Mouse (Mus musculus): ENCODE results near the gene Ppfia1. TPM values are rescaled to one million over a fixed set of nuclear protein-coding genes. Genes with fewer than 3 reads are reported as not detected.
A peak's percentile ranks its signal among the peaks of the same experiment; 100 is the strongest.

Gene Ppfia1
- total RNA-seq (2021) = 10 to 100 TPM; 28.3 to 33.4 TPM
- long read RNA-seq, experiment 1, partial matches to known transcripts = 1 of 44 reads
- long read RNA-seq, experiment 1, other reads (novel, unspliced or antisense) = 43 of 44 reads
- long read RNA-seq, experiment 2, partial matches to known transcripts = 2 of 34 reads
- long read RNA-seq, experiment 2, other reads (novel, unspliced or antisense) = 32 of 34 reads

DNA sequence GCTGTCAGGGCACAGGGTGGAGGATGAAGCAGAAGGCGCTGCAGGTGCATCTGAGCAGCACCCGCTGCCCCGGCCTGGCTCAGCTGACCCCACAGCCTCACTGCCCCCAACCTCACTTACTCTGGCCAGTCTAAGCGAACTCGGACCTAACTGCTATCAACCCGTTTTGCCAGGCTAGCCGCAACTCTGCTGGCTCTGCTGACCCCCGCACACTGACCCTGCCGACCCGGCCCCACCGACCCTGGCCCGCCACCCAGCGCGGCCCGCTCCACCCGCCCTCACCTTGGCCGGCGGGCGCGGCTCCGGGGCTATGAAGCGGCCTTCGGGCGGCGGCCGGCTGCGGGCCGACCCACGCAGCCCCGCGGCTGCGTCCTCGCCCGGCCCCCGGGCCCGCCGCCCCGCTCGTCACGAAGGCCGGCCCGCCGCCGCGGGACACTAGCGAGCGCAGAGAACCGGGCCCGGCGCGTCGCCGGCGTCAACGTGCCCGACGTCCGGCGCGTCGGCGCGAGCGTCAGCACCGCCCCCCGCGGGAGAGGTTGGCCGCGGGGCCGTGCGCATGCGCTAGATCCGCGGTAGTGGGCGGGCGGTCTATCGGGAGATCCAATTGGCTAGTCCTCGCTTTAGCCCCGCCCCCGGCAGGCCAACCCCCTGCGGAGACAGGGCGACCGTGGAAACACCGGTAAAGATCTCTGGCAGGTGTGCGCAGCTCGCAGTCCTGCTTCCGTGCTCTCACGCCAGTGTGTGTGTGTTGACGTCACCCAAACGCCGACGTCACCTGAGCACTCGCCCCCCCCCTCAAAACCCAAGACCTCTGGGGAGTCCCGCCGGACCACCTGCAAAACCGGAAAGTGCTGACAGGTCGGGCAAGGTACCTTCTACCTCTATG, at the start of gene Ppfia1:
Gene Ppfia1, minus strand, starts transcription at position 493 of the 886 bp plus-strand sequence.
- intact Hi-C loops (cut with DNase I) = loop anchor here (2.0 kb wide), 1 partner anchor 27 kb away; no protein-coding TSS in a partner anchor
- DNase-seq = peak; percentile 100
- Histone ChIP-seq H3K27ac (peak within 1 kb of the TSS; percentile 96), H3K4me3 (peak within 1 kb of the TSS; percentile 76)
- no peak for TF ChIP-seq CTCF (IDR thresholded peaks at IDR 0.05)

DNA sequence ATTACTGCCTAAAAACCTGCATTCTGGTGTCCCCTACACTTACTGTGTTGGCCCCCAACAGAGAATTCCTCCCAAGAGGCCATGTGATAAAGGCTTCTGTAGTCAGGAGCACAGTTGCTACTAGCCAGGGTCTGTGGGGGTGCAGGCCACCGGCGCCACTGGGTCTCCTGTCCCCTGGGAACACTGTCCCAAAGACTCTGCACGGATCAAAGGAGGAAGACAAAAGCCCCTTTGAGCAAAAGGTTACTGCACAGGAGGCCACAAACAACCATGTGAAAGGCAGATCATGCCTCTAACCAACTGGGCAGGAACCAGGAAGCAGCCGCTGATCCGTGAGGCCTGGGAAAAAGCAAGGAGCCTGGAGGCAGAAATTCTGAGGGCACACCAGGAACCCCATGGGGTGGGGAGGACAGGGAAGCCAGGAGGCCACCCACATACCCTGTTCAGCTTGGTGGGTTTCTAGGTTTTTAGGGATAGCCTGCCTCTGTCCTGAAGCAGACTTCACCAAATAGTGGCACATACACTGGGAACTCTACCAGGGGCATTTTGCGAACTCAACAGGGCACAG, 46.9 kb upstream of the Ppfia1 start:
- no peak for DNase-seq
- Histone ChIP-seq H3K4me3 (no peak overlapping the region), H3K27ac (no peak overlapping the region)
- intact Hi-C loops (cut with DNase I) = no loop called here
- no peak for TF ChIP-seq CTCF (IDR thresholded peaks at IDR 0.05)

GRCm38 (mm10) chr7:144589508-144589907, 36.0 kb upstream of the Ppfia1 start:
- no peak overlapping the region for H3K27ac ChIP-seq
- DNase-seq = no peak
- H3K4me3 ChIP-seq = no peak overlapping the region
- no peak for TF ChIP-seq CTCF (IDR thresholded peaks at IDR 0.05)
- intact Hi-C loops (cut with DNase I) = loop anchor here (1.0 to 10.0 kb wide), 3 partner anchors 186 to 375 kb away; no protein-coding TSS in a partner anchor

DNA sequence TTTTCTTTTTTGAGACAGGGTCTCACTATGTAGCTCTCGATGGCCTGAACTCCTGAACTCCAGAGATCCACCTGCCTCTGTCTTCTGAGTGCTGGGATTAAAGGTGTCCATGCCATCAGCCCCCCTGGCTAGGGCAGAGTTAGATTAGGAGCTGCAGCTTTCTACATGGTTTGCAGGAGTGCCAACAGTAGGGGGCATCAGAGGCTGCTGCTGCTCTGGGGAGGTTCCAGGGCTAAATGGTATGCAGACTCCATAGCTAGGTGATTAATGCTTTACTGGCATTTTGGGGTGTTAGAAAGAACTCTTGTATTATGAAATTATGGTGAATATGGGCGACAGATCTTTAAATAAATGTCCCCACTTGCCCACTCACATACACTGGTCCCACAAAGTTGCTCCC, 33.8 kb upstream of the Ppfia1 start:
- Histone ChIP-seq H3K27ac (no peak overlapping the region), H3K4me3 (no peak overlapping the region)
- intact Hi-C loops (cut with DNase I) = loop anchor here (5.0 to 10.0 kb wide), 2 partner anchors 315 to 372 kb away; no protein-coding TSS in a partner anchor
- TF ChIP-seq CTCF (IDR thresholded peaks at IDR 0.05) = peak; percentile 57
- no peak for DNase-seq

- Histone ChIP-seq H3K4me3 (no peak overlapping the region), H3K27ac (no peak overlapping the region)
- peak; percentile 95 for TF ChIP-seq CTCF (IDR thresholded peaks at IDR 0.05)
- peak; percentile 74 for DNase-seq
- intact Hi-C loops (cut with DNase I) = loop anchor here (1.0 to 10.0 kb wide), 3 partner anchors 191 to 371 kb away; no protein-coding TSS in a partner anchor
Measured at GRCm38 (mm10) chr7:144585648-144586047, 32.1 kb upstream of the Ppfia1 start.

GRCm38 (mm10) chr7:144583619-144584018, 30.1 kb upstream of the Ppfia1 start:
- peak; percentile 49 for DNase-seq
- intact Hi-C loops (cut with DNase I) = loop anchor here (10.0 kb wide), 1 partner anchor 369 kb away; no protein-coding TSS in a partner anchor
- TF ChIP-seq CTCF (IDR thresholded peaks at IDR 0.05) = peak; percentile 58
- Histone ChIP-seq H3K4me3 (no peak overlapping the region), H3K27ac (no peak overlapping the region; the same call in 1 of the 2 replicates)

- DNase-seq = peak; percentile 96
- no peak for TF ChIP-seq CTCF (IDR thresholded peaks at IDR 0.05)
- intact Hi-C loops (cut with DNase I) = loop anchor here (10.0 kb wide), 1 partner anchor 368 kb away; no protein-coding TSS in a partner anchor
- Histone ChIP-seq H3K27ac (peak within 1 kb of the TSS; percentile 86), H3K4me3 (peak within 1 kb of the TSS; percentile 98)
Measured at GRCm38 (mm10) chr7:144582284-144582980, 28.9 kb upstream of the Ppfia1 start, which contains the start of gene Fadd. Fadd (minus strand) TSS chr7:144582463.

- H3K4me3 ChIP-seq = peak overlapping the region; percentile 98
- TF ChIP-seq CTCF (IDR thresholded peaks at IDR 0.05) = peak; percentile 71
- H3K27ac ChIP-seq = peak overlapping the region; percentile 86
- intact Hi-C loops (cut with DNase I) = loop anchor here (2.0 to 10.0 kb wide), 2 partner anchors 111 to 367 kb away; partner anchors contain the start of gene Cttn
- DNase-seq = peak; percentile 87
Measured at GRCm38 (mm10) chr7:144581559-144582283, 28.2 kb upstream of the Ppfia1 start.

DNA sequence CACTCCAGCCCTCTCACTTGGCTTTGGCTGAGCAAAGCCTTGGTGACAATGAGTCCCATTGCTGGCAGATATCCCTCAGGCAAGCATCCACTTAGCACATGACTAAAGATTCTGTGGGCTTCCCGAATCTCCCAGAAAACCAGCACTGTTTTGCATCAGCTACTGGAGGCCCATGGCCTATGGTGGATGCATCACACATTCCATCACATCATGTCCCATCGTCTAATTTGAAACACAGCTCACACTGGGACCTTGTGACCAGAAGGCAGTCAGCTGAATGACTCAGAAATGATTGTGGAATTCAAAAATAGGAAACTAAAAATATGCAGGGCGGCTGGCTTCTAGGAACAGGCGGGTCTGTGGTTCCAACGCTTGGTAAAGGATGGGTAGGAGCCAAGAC, 24.3 kb upstream of the Ppfia1 start:
- no peak for DNase-seq
- H3K4me3 ChIP-seq = no peak overlapping the region
- TF ChIP-seq CTCF (IDR thresholded peaks at IDR 0.05) = no peak
- H3K27ac ChIP-seq = peak overlapping the region; percentile 63
- intact Hi-C loops (cut with DNase I) = loop anchor here (5.0 kb wide), 1 partner anchor 116 kb away; no protein-coding TSS in a partner anchor

DNA sequence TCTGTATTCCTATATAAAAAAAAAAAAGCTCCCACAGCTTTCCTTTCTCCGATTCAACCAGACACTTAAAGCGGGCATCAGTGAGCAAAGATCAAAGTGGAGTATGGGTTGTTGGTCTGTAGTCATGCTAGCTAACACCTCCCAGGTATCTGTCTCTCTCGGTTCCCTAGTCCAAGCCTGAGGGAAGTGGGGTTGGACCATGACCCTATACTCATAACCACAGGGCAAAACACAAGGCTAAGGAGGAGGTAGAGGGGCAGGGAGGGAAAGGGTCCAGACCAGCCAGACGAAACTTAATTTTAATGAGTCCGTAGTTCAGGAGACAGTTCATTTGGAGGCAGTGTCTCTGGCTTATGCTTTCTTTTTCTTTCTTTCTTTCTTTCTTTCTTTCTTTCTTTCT, 18.7 kb upstream of the Ppfia1 start:
- Histone ChIP-seq H3K27ac (no peak overlapping the region), H3K4me3 (no peak overlapping the region)
- DNase-seq = no peak
- no peak for TF ChIP-seq CTCF (IDR thresholded peaks at IDR 0.05)
- intact Hi-C loops (cut with DNase I) = no loop called here

- intact Hi-C loops (cut with DNase I) = no loop called here
- H3K4me3 ChIP-seq = no peak overlapping the region
- no peak for TF ChIP-seq CTCF (IDR thresholded peaks at IDR 0.05)
- no peak overlapping the region for H3K27ac ChIP-seq
- no peak for DNase-seq
Measured at GRCm38 (mm10) chr7:144571598-144571997, 18.1 kb upstream of the Ppfia1 start.

All from gastrocnemius, adult 2 months (tissue).